2 mouse cellular contexts compared by ENCODE assay signal in the genomic region with DNA sequence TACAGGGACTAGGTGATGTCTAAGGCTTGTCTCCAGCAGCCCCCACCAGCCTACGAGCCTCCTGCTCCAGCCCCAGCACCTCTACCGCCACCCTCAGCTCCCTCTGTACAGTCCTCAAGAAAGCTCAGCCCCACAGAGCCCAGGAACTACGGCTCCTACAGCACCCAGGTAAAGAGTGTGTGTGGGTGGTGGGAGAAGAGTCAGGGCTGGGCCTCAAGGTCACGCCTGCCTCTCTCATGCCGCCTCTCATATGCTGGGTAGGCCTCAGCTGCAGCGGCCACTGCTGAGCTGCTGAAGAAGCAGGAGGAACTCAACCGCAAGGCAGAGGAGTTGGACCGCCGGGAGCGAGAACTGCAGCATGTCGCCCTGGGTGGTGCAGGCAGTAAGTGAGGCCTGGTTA.
TF ChIP-seq lines count a peak whose summit lies in the region.

No protein-coding gene starts in this region.

TF ChIP-seq in CH12.LX, 34 proteins besides CTCF, POLR2A, EP300 and RAD21:
- TF ChIP-seq NELFE (IDR thresholded peaks at IDR 0.05; ENCODE audit: low read depth, low read length) (no peak), POLR2AphosphoS2 (IDR thresholded peaks at IDR 0.05; ENCODE audit: low read depth, low read length) (0 out of 2 replicates have a peak, but pooled peaks have one; percentile 31)

TF ChIP-seq in MEL, 35 proteins besides CTCF, POLR2A, EP300 and RAD21:
- TF ChIP-seq ZC3H11A (IDR thresholded peaks at IDR 0.05; ENCODE audit: low read depth, low read length) (no peak), ELF1 (IDR thresholded peaks at IDR 0.05; ENCODE audit: low read depth, low read length) (no peak), SMC3 (IDR thresholded peaks at IDR 0.05; ENCODE audit: low read depth, low read length) (no peak), GABPA (IDR thresholded peaks at IDR 0.05; ENCODE audit: low read depth, low read length) (no peak), TCF12 (IDR thresholded peaks at IDR 0.05; ENCODE audit: low read depth, low read length) (no peak), TAL1 (IDR thresholded peaks at IDR 0.05; ENCODE audit: low read length) (no peak), ZKSCAN1 (IDR thresholded peaks at IDR 0.05; ENCODE audit: low read depth, low read length) (no peak), MXI1 (IDR thresholded peaks at IDR 0.05; ENCODE audit: low read depth, low read length) (no peak), POLR2AphosphoS5 (IDR thresholded peaks at IDR 0.05; ENCODE audit: borderline replicate concordance, low read depth, low read length) (no peak), CHD2 (IDR thresholded peaks at IDR 0.05; ENCODE audit: low read length) (no peak), ZNF384 (IDR thresholded peaks at IDR 0.05; ENCODE audit: low read depth, low read length) (no peak), GATA1 (IDR thresholded peaks at IDR 0.05; ENCODE audit: low read depth, low read length) (no peak), CHD1 (IDR thresholded peaks at IDR 0.05; ENCODE audit: low read depth, low read length) (no peak), MAZ (IDR thresholded peaks at IDR 0.05; ENCODE audit: low read depth, low read length) (no peak), SIN3A (IDR thresholded peaks at IDR 0.05; ENCODE audit: low read length) (no peak), JUND (IDR thresholded peaks at IDR 0.05; ENCODE audit: low read depth, low read length) (no peak), MAFK (IDR thresholded peaks at IDR 0.05; ENCODE audit: borderline replicate concordance, low read depth, low read length) (no peak), TBP (IDR thresholded peaks at IDR 0.05; ENCODE audit: low read depth, low read length) (no peak), UBTF (IDR thresholded peaks at IDR 0.05; ENCODE audit: borderline replicate concordance, insufficient read depth, low read depth, low read length) (no peak)
